Mouse (Mus musculus): ENCODE measurements around the gene Zfp46.

Zfp46 gene

GRCm38 (mm10) chr4:136311042-136311999 lies 26.8 kb downstream of the Zfp46 start:
- DNase-seq (ENCODE audit: low spot score in 2 of 2), result no peak

- DNase-seq (ENCODE audit: low spot score in 2 of 2), result no peak
Measured at GRCm38 (mm10) chr4:136312616-136313015, 28.1 kb downstream of the Zfp46 start.

- no peak for DNase-seq (ENCODE audit: low spot score in 2 of 2)
Measured at GRCm38 (mm10) chr4:136317667-136318066, 33.2 kb downstream of the Zfp46 start.

GRCm38 (mm10) chr4:136320016-136320415 lies 35.5 kb downstream of the Zfp46 start:
- no peak for DNase-seq (ENCODE audit: low spot score in 2 of 2)

- DNase-seq (ENCODE audit: low spot score in 2 of 2), result no peak
Measured at GRCm38 (mm10) chr4:136324226-136324625, 39.7 kb downstream of the Zfp46 start.

GRCm38 (mm10) chr4:136327238-136327637 lies 42.8 kb downstream of the Zfp46 start:
- DNase-seq (ENCODE audit: low spot score in 2 of 2), result no peak

- DNase-seq (ENCODE audit: low spot score in 2 of 2), result no peak
Measured at GRCm38 (mm10) chr4:136328115-136328514, 43.6 kb downstream of the Zfp46 start.

- DNase-seq (ENCODE audit: low spot score in 2 of 2), result no peak
Measured at GRCm38 (mm10) chr4:136331709-136332108, 47.2 kb downstream of the Zfp46 start.

GRCm38 (mm10) chr4:136333191-136333590 lies 48.7 kb downstream of the Zfp46 start:
- no peak for DNase-seq (ENCODE audit: low spot score in 2 of 2)

- no peak for DNase-seq (ENCODE audit: low spot score in 2 of 2)
Measured at GRCm38 (mm10) chr4:136335065-136335464, 50.6 kb downstream of the Zfp46 start.

- no peak for DNase-seq (ENCODE audit: low spot score in 2 of 2)
Measured at GRCm38 (mm10) chr4:136337129-136337528, 52.6 kb downstream of the Zfp46 start.

Data from right cerebral cortex, postnatal 36 days (tissue).